Mouse (Mus musculus) R1 (cell line): ENCODE measurements around the gene Srpk1.

ENCODE experiments used
- DNase-seq: peaks from one replicate; pipeline ENCODE4 v3.0.0-alpha.2; 2018; ENCODE audit warnings: low read depth, low spot score

The Srpk1 gene

GRCm38 (mm10) chr17:28622300-28622759 lies at the start of gene Srpk1:
Gene Srpk1, minus strand, starts transcription at chr17:28622709.
- peak; percentile 92 for DNase-seq

- DNase-seq = no peak
Observed at GRCm38 (mm10) chr17:28659564-28659963, 37.1 kb upstream of the Srpk1 start.

GRCm38 (mm10) chr17:28657936-28658335 lies 35.4 kb upstream of the Srpk1 start:
- DNase-seq = no peak

DNA sequence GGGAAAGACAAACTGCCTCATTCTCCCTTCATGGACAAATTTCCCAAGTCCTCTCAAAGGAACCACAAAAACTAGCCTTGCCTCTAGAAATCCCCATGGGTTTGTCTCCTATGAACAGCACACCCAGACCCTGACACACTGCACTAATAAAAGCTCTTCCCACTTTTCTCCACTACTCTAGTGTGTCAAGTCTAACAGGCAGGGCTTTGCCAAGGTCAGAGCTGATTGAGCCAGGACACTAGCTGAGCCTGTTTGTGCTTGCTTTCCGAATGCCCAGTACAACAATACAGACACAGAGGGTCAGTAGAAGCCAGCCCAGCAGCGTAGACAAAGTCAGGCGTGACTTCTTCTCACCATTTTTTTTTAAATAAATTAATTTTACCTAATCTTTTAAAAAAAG lies 27.8 kb upstream of the Srpk1 start:
- no peak for DNase-seq

DNA sequence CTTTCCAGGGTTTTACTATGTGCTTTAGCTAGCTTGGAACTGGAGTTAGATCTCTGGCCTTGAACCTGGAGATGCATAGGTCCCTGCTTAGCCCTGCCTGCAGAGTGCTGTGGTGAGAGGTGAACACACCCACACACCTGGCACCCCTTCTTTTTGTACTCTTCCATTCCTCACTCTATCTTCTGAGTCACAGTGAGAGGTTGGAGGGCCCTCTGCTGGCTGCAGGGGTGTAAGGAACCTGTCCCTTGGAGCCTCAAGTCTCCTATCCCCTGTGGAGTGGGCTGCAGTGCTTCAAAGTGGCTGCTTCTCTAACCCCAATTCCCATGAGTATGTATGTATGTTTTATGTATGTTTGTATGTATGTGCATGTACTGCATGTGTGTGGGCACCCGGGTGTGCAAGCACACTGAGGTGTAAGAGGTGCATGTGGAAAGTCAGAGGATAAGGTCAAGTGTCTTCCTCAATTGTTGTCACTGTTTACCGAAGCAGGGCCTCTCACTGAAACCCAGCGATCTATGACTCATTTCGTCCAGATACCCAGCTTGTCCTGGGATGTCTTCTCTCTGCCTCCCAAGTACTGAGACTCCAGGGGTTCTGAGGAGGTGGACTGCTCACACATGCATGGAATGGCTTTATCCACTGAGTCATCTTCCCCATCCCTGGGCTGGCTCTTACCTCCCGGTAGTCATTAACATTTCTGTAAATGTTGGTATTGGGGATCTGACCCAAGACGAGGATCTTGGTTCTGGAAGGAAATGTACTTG lies 26.3 kb upstream of the Srpk1 start:
- DNase-seq = peak; percentile 71

DNA sequence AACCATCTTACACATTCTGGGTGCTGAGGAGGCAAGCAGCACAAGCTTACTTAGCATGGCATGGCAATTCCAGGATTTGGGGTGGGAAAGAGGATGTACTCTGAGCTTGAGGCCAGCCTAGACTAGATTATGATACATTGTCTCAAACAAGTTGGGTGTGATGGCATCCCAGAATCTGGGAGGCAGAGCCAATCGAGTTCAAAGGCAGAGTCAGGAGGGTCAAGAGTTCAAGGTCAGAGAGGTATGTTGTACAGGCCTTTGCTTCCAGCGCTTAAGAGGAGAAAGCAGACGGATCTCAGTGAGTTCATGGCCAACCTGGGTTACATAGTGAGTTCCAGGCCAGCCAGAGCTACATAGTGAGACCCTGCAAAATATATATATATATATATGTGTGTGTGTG lies 23.7 kb upstream of the Srpk1 start:
- DNase-seq = peak; percentile 88

DNA sequence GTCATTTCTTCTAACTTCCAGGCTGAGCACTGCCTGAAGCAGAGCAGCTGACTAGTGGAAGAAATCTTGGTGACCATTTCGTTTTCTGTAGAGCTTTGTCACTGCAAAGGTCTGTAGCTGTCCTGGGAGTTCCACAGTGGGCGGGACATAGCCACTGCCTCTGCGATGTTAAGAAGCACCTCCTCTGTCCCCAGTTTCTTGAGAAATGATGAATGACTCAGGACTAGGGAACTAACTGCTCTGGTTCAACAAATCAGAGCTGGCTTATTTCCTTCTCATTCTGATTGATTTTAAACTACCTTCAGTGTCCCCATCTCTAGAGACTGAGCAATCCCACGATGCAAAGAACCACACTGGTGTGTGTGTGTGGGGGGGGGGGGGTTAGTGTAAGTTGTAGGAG lies 21.6 kb upstream of the Srpk1 start:
- no peak for DNase-seq

DNA sequence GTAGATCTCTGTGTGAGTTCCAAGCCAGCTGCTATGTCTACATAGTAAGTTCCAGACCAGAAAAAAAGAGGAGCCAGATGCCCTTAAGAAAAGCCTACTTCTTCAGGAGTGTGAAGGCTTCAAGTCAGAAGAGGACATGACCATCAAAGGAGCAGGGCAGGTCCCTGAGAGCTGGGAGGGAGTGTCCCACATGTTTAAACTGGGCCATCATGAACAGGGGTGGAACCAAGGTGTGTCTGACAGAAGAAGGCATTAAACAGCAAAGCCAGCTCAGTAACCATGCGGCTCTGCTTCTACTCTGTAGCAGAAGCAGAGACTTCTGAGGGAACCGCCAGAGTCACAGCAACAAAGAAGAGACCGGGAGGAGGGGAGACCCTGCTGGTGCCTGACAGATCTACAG lies 21.2 kb upstream of the Srpk1 start:
- no peak for DNase-seq

- DNase-seq = no peak
Observed at GRCm38 (mm10) chr17:28640113-28640512, 17.6 kb upstream of the Srpk1 start.

DNA sequence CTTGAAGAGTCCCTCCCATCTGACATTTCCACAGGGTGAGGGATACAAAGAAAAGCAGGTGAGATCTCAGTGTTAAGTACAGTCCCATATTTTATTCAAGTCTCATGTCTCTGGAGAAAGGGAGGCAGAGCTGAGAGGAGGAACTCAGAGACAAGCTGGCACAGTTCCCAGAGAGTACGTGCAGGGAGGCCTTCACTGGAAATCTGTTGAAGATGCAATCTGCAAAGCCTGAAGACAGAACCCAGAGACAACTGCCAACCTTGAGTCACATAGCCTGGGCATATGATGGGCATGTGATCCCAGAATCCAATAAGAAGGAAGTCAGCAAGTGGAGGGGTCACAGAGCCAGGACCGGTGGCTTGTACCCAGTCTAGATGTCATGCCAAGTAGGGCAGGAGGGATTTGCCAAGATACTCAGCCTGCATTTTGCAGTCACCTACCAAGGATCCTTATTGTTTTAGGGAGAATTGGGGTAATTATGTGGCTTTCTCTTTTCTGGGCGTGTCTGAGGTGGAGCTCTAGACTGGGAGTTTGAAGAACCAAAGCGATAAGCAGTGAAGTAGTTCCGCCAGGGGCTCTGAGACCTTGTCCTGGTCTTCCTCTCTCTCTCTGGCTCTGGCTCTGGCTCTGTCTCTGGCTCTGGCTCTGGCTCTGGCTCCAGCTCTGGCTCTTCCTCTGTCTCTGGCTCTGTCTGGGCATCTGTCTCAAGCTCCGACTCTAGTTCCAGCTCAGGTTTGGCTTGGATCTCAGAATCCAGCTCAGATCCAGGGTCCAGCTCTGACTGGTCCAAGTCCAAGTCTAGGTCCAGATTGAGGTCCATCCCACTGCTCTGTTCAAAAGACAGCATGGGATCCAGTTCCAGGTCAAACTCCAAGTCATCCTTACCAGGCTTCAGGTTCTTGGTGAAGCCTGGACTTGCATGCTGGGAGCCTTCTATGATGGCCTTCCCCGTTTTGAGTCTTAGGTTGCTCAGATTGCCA lies 15.5 kb upstream of the Srpk1 start:
- no peak for DNase-seq

DNA sequence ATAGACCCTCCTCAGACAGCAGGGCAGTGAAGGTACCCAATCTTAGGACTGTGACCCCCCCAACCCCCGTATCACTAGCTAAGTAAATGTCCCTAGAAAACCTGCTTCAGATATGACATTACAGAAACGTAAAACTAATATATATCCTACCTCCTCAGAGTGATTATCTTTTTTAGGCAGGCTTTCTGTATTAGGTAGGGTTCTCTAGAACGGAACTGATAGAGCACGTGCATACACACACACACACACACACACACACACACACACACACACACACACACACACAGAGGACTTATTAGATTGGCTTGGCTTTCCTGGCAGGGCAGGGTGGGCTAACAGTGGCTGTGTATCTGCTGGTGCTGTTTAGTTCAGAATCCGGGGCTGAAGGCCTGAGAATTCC lies 13.3 kb upstream of the Srpk1 start:
- DNase-seq = no peak

DNA sequence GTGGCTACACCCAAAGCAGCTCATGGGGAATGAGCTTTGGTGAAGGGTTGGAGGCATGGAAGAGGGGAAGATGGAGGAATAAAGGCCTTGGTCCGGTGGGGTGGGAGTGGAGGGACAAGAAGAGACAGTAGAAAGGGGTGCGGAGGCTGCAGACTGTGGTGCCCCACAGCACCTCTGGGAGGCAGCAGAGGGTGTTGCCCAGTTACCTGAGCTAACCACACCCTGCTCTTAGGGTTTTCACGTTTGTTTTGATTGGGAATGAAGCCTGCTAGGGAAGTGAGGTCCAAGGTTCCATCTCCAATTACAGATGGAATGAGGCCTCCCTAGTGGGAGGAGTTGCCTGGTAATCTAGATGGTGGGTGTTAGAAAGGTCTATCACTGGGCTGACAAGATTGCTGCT lies 6.6 kb upstream of the Srpk1 start:
- DNase-seq = peak; percentile 59

- peak; percentile 54 for DNase-seq
Observed at GRCm38 (mm10) chr17:28628248-28629124, 6.0 kb upstream of the Srpk1 start.

- no peak for DNase-seq
Observed at GRCm38 (mm10) chr17:28626937-28627336, 4.4 kb upstream of the Srpk1 start.

- DNase-seq = no peak
Observed at GRCm38 (mm10) chr17:28625327-28625726, 2.8 kb upstream of the Srpk1 start.

GRCm38 (mm10) chr17:28624841-28625240 lies 2.3 kb upstream of the Srpk1 start:
- no peak for DNase-seq

DNA sequence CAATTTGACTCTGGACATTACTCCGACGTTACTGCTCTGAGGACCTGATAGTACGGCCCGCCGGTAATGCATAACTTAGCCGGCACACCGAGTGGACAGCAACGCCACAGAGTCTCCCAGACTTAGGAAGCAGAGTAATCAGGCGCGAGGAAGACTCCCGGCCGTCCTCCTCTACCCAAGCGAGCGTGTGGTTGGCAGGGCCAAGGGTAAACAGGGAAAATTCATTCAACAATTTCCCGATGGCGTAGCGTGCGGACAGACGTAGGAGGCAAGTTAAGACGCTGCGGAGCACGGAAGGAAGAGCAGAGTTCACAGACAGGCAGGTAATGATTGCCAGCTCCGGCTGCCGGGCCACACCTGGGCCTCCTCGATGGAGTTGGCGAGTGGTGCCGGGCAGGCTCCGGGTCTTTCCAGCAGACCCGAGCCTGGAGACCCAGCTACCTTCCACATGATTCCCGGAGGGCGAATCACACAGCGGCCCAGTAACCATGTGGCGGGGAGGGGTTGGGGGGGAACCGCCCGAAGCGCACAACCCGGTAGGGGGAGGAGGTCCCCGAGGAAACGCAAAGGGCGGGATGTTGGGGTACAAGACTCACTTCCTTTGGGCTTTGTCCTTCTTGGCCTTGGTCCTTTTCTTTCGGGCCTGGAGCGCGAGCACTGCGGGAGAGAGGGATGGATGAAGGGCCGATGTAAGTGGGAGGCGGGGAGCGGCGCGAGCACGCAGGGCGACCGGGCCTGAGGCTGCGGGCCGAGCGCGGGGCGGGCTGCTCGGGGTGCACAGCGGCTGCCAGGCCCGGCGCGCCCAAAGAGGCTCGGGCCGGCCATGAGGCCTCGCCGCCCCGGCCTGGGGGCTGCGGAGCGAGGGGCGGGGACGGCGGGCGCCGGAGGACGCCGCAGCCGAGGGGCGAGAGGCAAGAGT lies 869 bp downstream of the Srpk1 start:
- peak; percentile 80 for DNase-seq

DNA sequence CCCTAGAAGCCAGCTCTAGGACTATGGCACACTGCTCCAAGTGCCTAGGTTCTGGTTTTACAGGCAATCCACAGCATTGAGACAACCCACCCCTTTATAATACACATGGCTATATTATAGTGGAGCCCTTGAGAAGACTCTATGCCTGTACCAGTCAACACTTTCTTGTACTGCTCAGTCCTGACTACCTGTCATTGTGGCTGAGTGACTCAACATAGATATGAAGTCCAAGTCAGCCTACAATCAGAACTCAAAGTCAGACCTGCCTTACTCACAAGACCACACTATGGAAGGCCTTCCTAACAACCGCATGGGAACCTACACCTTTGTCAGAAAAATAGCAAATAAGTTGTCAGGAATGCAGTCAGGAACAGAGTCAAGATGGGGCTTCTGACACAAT lies 3.7 kb downstream of the Srpk1 start:
- DNase-seq = no peak

GRCm38 (mm10) chr17:28618124-28618523 lies 4.4 kb downstream of the Srpk1 start:
- peak; percentile 43 for DNase-seq

DNA sequence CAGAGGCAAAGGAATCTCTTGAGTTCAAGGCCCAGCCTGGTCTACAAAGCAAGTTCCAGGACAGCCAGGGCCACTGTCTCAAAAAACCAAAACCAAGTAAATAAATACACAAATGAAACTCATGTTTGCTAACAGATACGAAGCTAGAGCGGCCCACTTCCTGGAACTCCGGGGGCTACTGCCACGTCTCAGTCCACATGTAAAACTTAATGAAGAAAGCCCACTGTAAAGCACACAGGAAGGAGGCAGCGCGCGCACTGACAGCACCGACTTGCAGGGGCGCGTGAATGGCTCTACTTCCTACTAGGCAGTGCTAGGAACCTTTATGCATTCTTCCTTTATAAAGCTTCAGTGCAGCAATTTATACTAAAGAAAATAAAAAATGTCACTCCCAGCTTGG lies 4.9 kb downstream of the Srpk1 start:
- DNase-seq = no peak
